Mouse (Mus musculus): Measurements from ENCODE around the gene Rap1b.

GRCm38 (mm10) chr10:117836354-117836753, 9.5 kb downstream of the Rap1b start:
- TF ChIP-seq HCFC1 (IDR thresholded peaks at IDR 0.05; ENCODE audit: borderline replicate concordance, insufficient read depth, low read length) (no peak), CHD2 (IDR thresholded peaks at IDR 0.05; ENCODE audit: low read depth, low read length) (no peak)
